In genomic region chr16:23966066-23966465, GRCm38 (mm10) we compare ENCODE assay signal across 41 mouse cellular contexts. TPM values are rescaled to one million over a fixed set of nuclear protein-coding genes. Genes with fewer than 3 reads are reported as not detected.
"Had no signal": no experiment of that assay in that cellular context is flagged by ENCODE, and none has a peak within 500 bp of the region (broad histone marks: within the 10 kb centered on the region; RNA-seq: fewer than 3 reads in every experiment).

No protein-coding gene starts in this region.

- H3K9ac ChIP-seq: forebrain, postnatal 0 days; heart, embryonic 12.5 days; hindbrain, embryonic 13.5 days; hindbrain, embryonic 15.5 days; kidney, embryonic 15.5 days; limb, embryonic 13.5 days; limb, embryonic 15.5 days; liver, embryonic 12.5 days had no signal

- H3K36me3 ChIP-seq: hindbrain, embryonic 13.5 days; hindbrain, embryonic 15.5 days had no signal

- H3K4me3 ChIP-seq: heart, embryonic 12.5 days; hindbrain, embryonic 13.5 days; hindbrain, embryonic 15.5 days; kidney, embryonic 15.5 days; limb, embryonic 13.5 days; limb, embryonic 15.5 days; liver, embryonic 12.5 days had no signal

- H3K9me3 ChIP-seq: hindbrain, embryonic 13.5 days; hindbrain, embryonic 15.5 days; kidney, embryonic 15.5 days; limb, embryonic 15.5 days; liver, embryonic 12.5 days had no signal

- H3K27ac ChIP-seq: hindbrain, embryonic 13.5 days; hindbrain, embryonic 15.5 days; hindbrain, postnatal 0 days; kidney, embryonic 15.5 days; kidney, postnatal 0 days; limb, embryonic 13.5 days; limb, embryonic 15.5 days; liver, embryonic 12.5 days had no signal

- DNase-seq: forebrain, postnatal 0 days; gastrocnemius, postnatal 10 days; gastrocnemius, postnatal 25 days; heart, adult 18-20 months; heart, postnatal 10 days; kidney, adult 11 months; kidney, adult 2 months; kidney, adult 9 months; kidney, postnatal 14 days; kidney, postnatal 36 days; layer of hippocampus, adult 9-11 months; layer of hippocampus, postnatal 36 days; left cerebral cortex, postnatal 4 days had no signal

- H3K4me1 ChIP-seq: hindbrain, embryonic 15.5 days; liver, embryonic 12.5 days had no signal

- H3K27me3 ChIP-seq: heart, embryonic 12.5 days; hindbrain, embryonic 13.5 days; hindbrain, embryonic 15.5 days; kidney, embryonic 15.5 days; limb, embryonic 13.5 days; limb, embryonic 15.5 days; liver, embryonic 12.5 days had no signal

RNA-seq across cellular contexts. Expression of gene Gm37419, which starts 22.2 kb away (rescaled TPM):
- total RNA-seq: forebrain, postnatal 0 days; gastrocnemius, adult 18-20 months; gastrocnemius, postnatal 10 days; gastrocnemius, postnatal 25 days; heart, adult 18-20 months; heart, postnatal 10 days; heart, postnatal 25 days; hematopoietic stem cell, adult 5-6 weeks; hindbrain, postnatal 0 days; layer of hippocampus, adult 18-20 months; layer of hippocampus, adult 8-10 months; layer of hippocampus, postnatal 14 days; layer of hippocampus, postnatal 36 days; left cerebral cortex, adult 18-20 months; left cerebral cortex, adult 8-10 months; left cerebral cortex, postnatal 10 days; left cerebral cortex, postnatal 25 days; left cerebral cortex, postnatal 4 days; liver, adult 2 months had no signal
- polyA plus RNA-seq: forebrain, postnatal 0 days; gonadal fat pad, adult 2 months; heart, embryonic 12.5 days; heart, embryonic 14.5 days; heart, embryonic 16.5 days; hindbrain, embryonic 11.5 days; hindbrain, embryonic 13.5 days; hindbrain, embryonic 15.5 days; hindbrain, postnatal 0 days; intestine, embryonic 14.5 days; intestine, embryonic 16.5 days; kidney, adult 2 months; kidney, embryonic 15.5 days; kidney, postnatal 0 days; large intestine, adult 2 months; limb, embryonic 11.5 days; limb, embryonic 13.5 days; limb, embryonic 15.5 days; liver, adult 2 months; liver, embryonic 12.5 days had no signal

RNA-seq across cellular contexts. Expression of gene Rtp2, which starts 33.9 kb away (rescaled TPM):
- total RNA-seq: gastrocnemius, adult 18-20 months; gastrocnemius, postnatal 10 days; gastrocnemius, postnatal 25 days; heart, adult 18-20 months; heart, postnatal 10 days; heart, postnatal 25 days; hematopoietic stem cell, adult 5-6 weeks; hindbrain, postnatal 0 days; left cerebral cortex, postnatal 25 days; liver, adult 2 months had no signal
- polyA plus RNA-seq: gonadal fat pad, adult 2 months; heart, embryonic 12.5 days; heart, embryonic 14.5 days; heart, embryonic 16.5 days; hindbrain, embryonic 11.5 days; hindbrain, embryonic 13.5 days; hindbrain, embryonic 15.5 days; intestine, embryonic 14.5 days; intestine, embryonic 16.5 days; kidney, adult 2 months; kidney, embryonic 15.5 days; kidney, postnatal 0 days; large intestine, adult 2 months; limb, embryonic 11.5 days; limb, embryonic 13.5 days; limb, embryonic 15.5 days; liver, adult 2 months; liver, embryonic 12.5 days had no signal
